11 mouse cellular contexts compared by ENCODE assay signal in the genomic region with DNA sequence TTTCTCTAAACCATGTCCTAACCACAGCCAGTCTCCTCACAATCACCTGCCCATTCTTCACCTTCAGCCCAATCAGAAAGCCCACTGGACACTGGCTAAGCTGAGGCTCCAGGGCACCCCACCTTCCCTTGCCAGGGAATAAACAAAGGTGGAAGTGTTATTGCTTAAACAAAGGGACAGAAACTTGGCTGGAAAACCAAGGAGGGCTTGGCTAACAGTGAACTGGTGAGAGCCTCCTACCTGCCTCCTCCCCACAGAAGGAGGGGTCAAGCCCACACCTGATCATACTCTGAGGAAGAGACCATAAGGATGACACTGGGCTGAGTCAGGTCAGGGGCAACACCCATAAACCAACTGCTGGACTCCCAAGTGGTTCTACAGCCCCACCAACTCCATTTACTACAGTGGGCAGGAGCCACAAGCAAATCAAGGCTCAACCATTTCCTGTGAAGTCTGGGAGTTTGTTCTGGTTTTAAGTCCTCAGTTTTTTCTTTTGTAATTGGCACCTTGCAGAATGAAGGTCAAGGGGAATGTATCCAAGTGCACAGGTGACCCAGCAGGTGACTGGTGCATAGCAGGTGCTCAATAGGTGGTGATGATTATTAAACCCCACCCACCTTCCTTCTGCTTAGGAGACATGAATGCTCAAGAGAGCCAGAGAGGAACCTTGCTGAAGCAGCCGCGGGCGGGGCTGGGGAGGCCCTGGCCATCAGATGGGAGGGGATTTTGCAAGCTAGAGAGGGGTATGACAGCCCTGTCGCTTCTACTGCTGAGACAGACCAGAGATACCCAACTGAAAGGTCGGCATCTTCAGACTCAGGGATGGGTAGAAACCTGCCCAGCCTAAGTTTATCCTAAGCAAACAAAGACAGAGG. TPM values are rescaled to one million over a fixed set of nuclear protein-coding genes. Genes with fewer than 3 reads are reported as not detected.
DNase-seq lines count a peak whose midpoint lies in the region; ATAC-seq and TF ChIP-seq lines count a peak whose summit lies in the region.
"Had no signal": no experiment of that assay in that cellular context is flagged by ENCODE, and none has a peak within 500 bp of the region (broad histone marks: within the 10 kb centered on the region; RNA-seq: fewer than 3 reads in every experiment).

No protein-coding gene starts in this region.

- DNase-seq in lung, adult 18-20 months = peak; percentile 53 to 79
- DNase-seq in lung, postnatal 4 days = no peak
- no peak for DNase-seq in embryonic facial prominence, embryonic 14.5 days (ENCODE audit: low spot score)
- no peak for DNase-seq in c-Kit-positive CD71-positive TER-119-positive erythroid progenitor cells, embryonic 14.5 days (ENCODE audit: low spot score)
- DNase-seq in hindbrain, postnatal 0 days (ENCODE audit: low spot score) = no peak
- DNase-seq: adrenal gland, postnatal 25 days; cerebellum, adult 9-11 months; midbrain, embryonic 14.5 days had no signal

- no peak overlapping the region for H3K9ac ChIP-seq in embryonic facial prominence, embryonic 14.5 days (ENCODE audit: low read depth, low read length)
- H3K9ac ChIP-seq in limb, embryonic 12.5 days (replicated peaks) = no peak overlapping the region
- H3K9ac ChIP-seq in stomach, embryonic 15.5 days = no peak overlapping the region
- H3K9ac ChIP-seq in hindbrain, postnatal 0 days (replicated peaks; ENCODE audit: low read length) = no peak overlapping the region

- no peaks in the 10 kb centered on the region for H3K9me3 ChIP-seq in embryonic facial prominence, embryonic 14.5 days (ENCODE audit: control insufficient read depth, low read length)
- no peaks in the 10 kb centered on the region for H3K9me3 ChIP-seq in limb, embryonic 12.5 days
- no peaks in the 10 kb centered on the region for H3K9me3 ChIP-seq in stomach, embryonic 15.5 days
- H3K9me3 ChIP-seq in hindbrain, postnatal 0 days (ENCODE audit: low read length) = no peaks in the 10 kb centered on the region

- WGBS in embryonic facial prominence, embryonic 14.5 days = 38% methylated on average over 5 of the region's 5 CpGs
- WGBS in limb, embryonic 12.5 days = 31% methylated on average over 5 of the region's 5 CpGs
- WGBS in stomach, embryonic 15.5 days = 37% methylated on average over 5 of the region's 5 CpGs
- 65% methylated on average over 5 of the region's 5 CpGs for WGBS in hindbrain, postnatal 0 days

- H3K36me3 ChIP-seq in embryonic facial prominence, embryonic 14.5 days (ENCODE audit: control insufficient read depth, insufficient read depth, low read length) = no peaks in the 10 kb centered on the region
- H3K36me3 ChIP-seq in limb, embryonic 12.5 days = no peaks in the 10 kb centered on the region
- H3K36me3 ChIP-seq in stomach, embryonic 15.5 days = no peaks in the 10 kb centered on the region
- H3K36me3 ChIP-seq in hindbrain, postnatal 0 days (ENCODE audit: insufficient read depth, low read length) = no peaks in the 10 kb centered on the region

- H3K4me2 ChIP-seq in embryonic facial prominence, embryonic 14.5 days (ENCODE audit: low read depth, low read length) = peak overlapping the region; percentile 23; the same call in 1 of the 2 replicates
- H3K4me2 ChIP-seq in limb, embryonic 12.5 days = no peak overlapping the region
- no peak overlapping the region for H3K4me2 ChIP-seq in stomach, embryonic 15.5 days
- H3K4me2 ChIP-seq in hindbrain, postnatal 0 days (ENCODE audit: low read depth, low read length) = no peak overlapping the region

- ATAC-seq in embryonic facial prominence, embryonic 14.5 days (ENCODE audit: low read depth) = no peak
- ATAC-seq in limb, embryonic 12.5 days (ENCODE audit: insufficient number of reproducible peaks, insufficient read depth, low FRiP score, low TSS enrichment, low read depth) = no peak
- ATAC-seq in stomach, embryonic 15.5 days (ENCODE audit: insufficient read depth, low FRiP score, low read depth) = no peak
- no peak for ATAC-seq in hindbrain, postnatal 0 days
- ATAC-seq: forebrain, embryonic 16.5 days had no signal

- no peaks in the 10 kb centered on the region for H3K27me3 ChIP-seq in embryonic facial prominence, embryonic 14.5 days (replicated peaks; ENCODE audit: control insufficient read depth, insufficient read depth, low read length)
- H3K27me3 ChIP-seq in limb, embryonic 12.5 days = peaks cover 9% of the 10 kb centered on the region; the same call in 1 of the 2 replicates
- H3K27me3 ChIP-seq in stomach, embryonic 15.5 days (replicated peaks) = no peaks in the 10 kb centered on the region
- no peaks in the 10 kb centered on the region for H3K27me3 ChIP-seq in hindbrain, postnatal 0 days (ENCODE audit: insufficient read depth, low read length)

- H3K4me1 ChIP-seq in embryonic facial prominence, embryonic 14.5 days (ENCODE audit: control insufficient read depth, insufficient read depth, low read length) = peaks cover 84% of the 10 kb centered on the region
- peaks cover 88% of the 10 kb centered on the region for H3K4me1 ChIP-seq in limb, embryonic 12.5 days (replicated peaks)
- H3K4me1 ChIP-seq in stomach, embryonic 15.5 days = peaks cover 67% of the 10 kb centered on the region
- no peaks in the 10 kb centered on the region for H3K4me1 ChIP-seq in hindbrain, postnatal 0 days (ENCODE audit: insufficient read depth, low read length)

- peak overlapping the region; percentile 81 for H3K27ac ChIP-seq in embryonic facial prominence, embryonic 14.5 days (replicated peaks; ENCODE audit: low read depth, low read length)
- 0 out of 2 replicates have a peak overlapping the region, but pooled peaks have one; percentile 53 for H3K27ac ChIP-seq in limb, embryonic 12.5 days
- H3K27ac ChIP-seq in stomach, embryonic 15.5 days = peak overlapping the region; percentile 87
- H3K27ac ChIP-seq in hindbrain, postnatal 0 days = no peak overlapping the region

- H3K4me3 ChIP-seq in embryonic facial prominence, embryonic 14.5 days (ENCODE audit: low read depth, low read length) = no peak overlapping the region
- no peak overlapping the region for H3K4me3 ChIP-seq in limb, embryonic 12.5 days (replicated peaks)
- H3K4me3 ChIP-seq in stomach, embryonic 15.5 days (replicated peaks) = no peak overlapping the region
- no peak overlapping the region for H3K4me3 ChIP-seq in hindbrain, postnatal 0 days (ENCODE audit: low read length)

- TF ChIP-seq CTCF in hindbrain, postnatal 0 days (IDR thresholded peaks at IDR 0.05; ENCODE audit: low read depth) = no peak

RNA-seq across cellular contexts. Expression of a gene that starts 8.2 kb away (rescaled TPM):
- polyA plus RNA-seq in embryonic facial prominence, embryonic 14.5 days (2014; fragmentation: Nextera tagmentation; extraction: Ambion mirVana) = 57.1 and 58.4 TPM in 2 replicates
- polyA plus RNA-seq in limb, embryonic 12.5 days (2016; fragmentation: Nextera tagmentation; extraction: Ambion mirVana) = 34.3 and 36.5 TPM in 2 replicates
- polyA plus RNA-seq in stomach, embryonic 15.5 days (2015; fragmentation: Nextera tagmentation; extraction: Ambion mirVana) = 132 and 135 TPM in 2 replicates
- total RNA-seq in hindbrain, postnatal 0 days (2014; rRNA removed) = 31.1 and 34.1 TPM in 2 replicates
- 36.7 and 39.5 TPM in 2 replicates for polyA plus RNA-seq in hindbrain, postnatal 0 days (2015; fragmentation: Nextera tagmentation; extraction: Ambion mirVana)

RNA-seq across cellular contexts. Expression of a gene that starts 21.3 kb away (rescaled TPM):
- 63.3 and 68.3 TPM in 2 replicates for polyA plus RNA-seq in embryonic facial prominence, embryonic 14.5 days (2014; fragmentation: Nextera tagmentation; extraction: Ambion mirVana)
- polyA plus RNA-seq in limb, embryonic 12.5 days (2016; fragmentation: Nextera tagmentation; extraction: Ambion mirVana) = 55.2 and 59.2 TPM in 2 replicates
- polyA plus RNA-seq in stomach, embryonic 15.5 days (2015; fragmentation: Nextera tagmentation; extraction: Ambion mirVana) = 60.6 and 61.8 TPM in 2 replicates
- 165 and 315 TPM in 2 replicates for total RNA-seq in hindbrain, postnatal 0 days (2014; rRNA removed)
- 108 and 113 TPM in 2 replicates for polyA plus RNA-seq in hindbrain, postnatal 0 days (2015; fragmentation: Nextera tagmentation; extraction: Ambion mirVana)

RNA-seq across cellular contexts. Expression of a gene that starts 25.3 kb away (rescaled TPM):
- polyA plus RNA-seq in embryonic facial prominence, embryonic 14.5 days (2014; fragmentation: Nextera tagmentation; extraction: Ambion mirVana) = 12.5 and 14.7 TPM in 2 replicates
- polyA plus RNA-seq in limb, embryonic 12.5 days (2016; fragmentation: Nextera tagmentation; extraction: Ambion mirVana) = 2.3 and 3.4 TPM in 2 replicates
- 17.9 and 18.1 TPM in 2 replicates for polyA plus RNA-seq in stomach, embryonic 15.5 days (2015; fragmentation: Nextera tagmentation; extraction: Ambion mirVana)
- 34.4 and 36.9 TPM in 2 replicates for total RNA-seq in hindbrain, postnatal 0 days (2014; rRNA removed)
- polyA plus RNA-seq in hindbrain, postnatal 0 days (2015; fragmentation: Nextera tagmentation; extraction: Ambion mirVana) = 9.6 and 10.8 TPM in 2 replicates

RNA-seq across cellular contexts. Expression of a gene that starts 30.5 kb away (rescaled TPM):
- 15.6 and 20.6 TPM in 2 replicates for polyA plus RNA-seq in embryonic facial prominence, embryonic 14.5 days (2014; fragmentation: Nextera tagmentation; extraction: Ambion mirVana)
- 50.5 and 78.0 TPM in 2 replicates for polyA plus RNA-seq in limb, embryonic 12.5 days (2016; fragmentation: Nextera tagmentation; extraction: Ambion mirVana)
- polyA plus RNA-seq in stomach, embryonic 15.5 days (2015; fragmentation: Nextera tagmentation; extraction: Ambion mirVana) = 12.4 and 14.7 TPM in 2 replicates
- total RNA-seq in hindbrain, postnatal 0 days (2014; rRNA removed) = 4.9 and 8.2 TPM in 2 replicates
- 4.7 and 5.0 TPM in 2 replicates for polyA plus RNA-seq in hindbrain, postnatal 0 days (2015; fragmentation: Nextera tagmentation; extraction: Ambion mirVana)
- polyA plus RNA-seq: midbrain, embryonic 14.5 days had no signal

RNA-seq across cellular contexts. Expression of a gene that starts 32.5 kb away (rescaled TPM):
- polyA plus RNA-seq in embryonic facial prominence, embryonic 14.5 days (2014; fragmentation: Nextera tagmentation; extraction: Ambion mirVana) = 0.42 and 0.52 TPM in 2 replicates
- polyA plus RNA-seq in limb, embryonic 12.5 days (2016; fragmentation: Nextera tagmentation; extraction: Ambion mirVana) = 0.40 and 0.55 TPM in 2 replicates
- 49.2 and 72.3 TPM in 2 replicates for polyA plus RNA-seq in stomach, embryonic 15.5 days (2015; fragmentation: Nextera tagmentation; extraction: Ambion mirVana)
- total RNA-seq in hindbrain, postnatal 0 days (2014; rRNA removed) = 0.22 TPM in 1 of 2 replicates, not detected in the other
- polyA plus RNA-seq in hindbrain, postnatal 0 days (2015; fragmentation: Nextera tagmentation; extraction: Ambion mirVana) = 0.14 and 0.21 TPM in 2 replicates
- total RNA-seq: adrenal gland, postnatal 25 days had no signal
- polyA plus RNA-seq: midbrain, embryonic 14.5 days had no signal

Comparison
In these comparisons a context has a peak if more than half of its experiments do, and no peak if none do; other contexts are left out.
1. DNase-seq: peak in lung, adult 18-20 months (2 of 2); none in lung, postnatal 4 days (0 of 2), embryonic facial prominence, embryonic 14.5 days (single experiment), c-Kit-positive CD71-positive TER-119-positive erythroid progenitor cells, embryonic 14.5 days (single experiment) and hindbrain, postnatal 0 days (single experiment).